Mouse (Mus musculus) intestine, embryonic 15.5 days (tissue): Measurements from ENCODE around the gene Ncmap. TPM values are rescaled to one million over a fixed set of nuclear protein-coding genes. Genes with fewer than 3 reads are reported as not detected.
"Not testable (repeated sequence)": the region's sequence is repeated elsewhere in the genome, so short reads cannot be mapped to it uniquely, and the experiment has no call there.

Source experiments
- ATAC-seq: fragments of 200-750 bp; cut with Nextera tagmentation; 2 replicates; pipeline ENCODE4 v1.8.0; 2017; ENCODE audit warnings: moderate TSS enrichment, moderate library complexity
- H3K27ac ChIP-seq: fragments of 300-500 bp; sonication (generic); 2 replicates; pipeline ENCODE4 v1.5.1; 2015; ENCODE audit warnings: mild to moderate bottlenecking, inconsistent platforms
- H3K27me3 ChIP-seq: fragments of 300-500 bp; sonication (generic); replicated peaks from 2 replicates; pipeline ENCODE4 v1.6.1; 2015; ENCODE audit warnings: inconsistent platforms
- H3K36me3 ChIP-seq: fragments of 300-500 bp; sonication (generic); 2 replicates; pipeline ENCODE4 v1.6.1; 2015; ENCODE audit warnings: inconsistent platforms
- H3K4me1 ChIP-seq: fragments of 300-500 bp; sonication (generic); replicated peaks from 2 replicates; pipeline ENCODE4 v1.6.1; 2015; ENCODE audit warnings: inconsistent platforms
- H3K4me2 ChIP-seq: fragments of 300-500 bp; sonication (generic); replicated peaks from 2 replicates; pipeline ENCODE4 v1.6.1; 2015; ENCODE audit warnings: mild to moderate bottlenecking, inconsistent platforms
- H3K4me3 ChIP-seq: fragments of 300-500 bp; sonication (generic); replicated peaks from 2 replicates; pipeline ENCODE4 v1.5.1; 2015; ENCODE audit warnings: inconsistent platforms
- H3K9ac ChIP-seq: fragments of 300-500 bp; sonication (generic); 2 replicates; pipeline ENCODE4 v1.6.1; 2015; ENCODE audit warnings: inconsistent platforms
- H3K9me3 ChIP-seq: fragments of 300-500 bp; sonication (generic); 2 replicates; pipeline ENCODE4 v1.6.1; 2016; ENCODE audit warnings: inconsistent platforms
- WGBS: fragments of 180-500 bp; shearing (Covaris S2); methylation state at CpG from one replicate; pipeline ENCODE4 v1.1.7; 2015; 5-methylcytosine and 5-hydroxymethylcytosine counted together
- polyA plus RNA-seq: library from polyadenylated mRNA; unstranded; fragments of >200 nt; fragmentation: Nextera tagmentation; extraction: Ambion mirVana; gene quantifications from 2 replicates; pipeline ENCODE4 v1.2.1, GENCODE M21; 2015

The Ncmap gene
- polyA plus RNA-seq, 1 experiment from 2014 or later: 7.4 TPM

GRCm38 (mm10) chr4:135361722-135362121, 36.3 kb downstream of the Ncmap start:
- no peaks in the 10 kb centered on the region for H3K36me3 ChIP-seq
- H3K27ac ChIP-seq: no peak overlapping the region
- no peak for ATAC-seq

GRCm38 (mm10) chr4:135358736-135359135, 39.3 kb downstream of the Ncmap start:
- Histone ChIP-seq H3K4me3 (no peak overlapping the region), H3K27me3 (no peaks in the 10 kb centered on the region), H3K4me2 (no peak overlapping the region), H3K9ac (no peak overlapping the region), H3K36me3 (no peaks in the 10 kb centered on the region), H3K27ac (no peak overlapping the region), H3K4me1 (peaks cover 12% of the 10 kb centered on the region; the same call in 1 of the 2 replicates), H3K9me3 (no peaks in the 10 kb centered on the region)
- no peak for ATAC-seq
- 1% methylated on average over 6 of the region's 6 CpGs for WGBS

More at GRCm38 (mm10) chr4:135361722-135362121, 36.3 kb downstream of the Ncmap start:
- Histone ChIP-seq H3K4me3 (no peak overlapping the region), H3K9ac (no peak overlapping the region), H3K4me2 (no peak overlapping the region), H3K27me3 (no peaks in the 10 kb centered on the region), H3K9me3 (no peaks in the 10 kb centered on the region), H3K4me1 (no peaks in the 10 kb centered on the region)
- 78% methylated on average over 12 of the region's 12 CpGs for WGBS

DNA sequence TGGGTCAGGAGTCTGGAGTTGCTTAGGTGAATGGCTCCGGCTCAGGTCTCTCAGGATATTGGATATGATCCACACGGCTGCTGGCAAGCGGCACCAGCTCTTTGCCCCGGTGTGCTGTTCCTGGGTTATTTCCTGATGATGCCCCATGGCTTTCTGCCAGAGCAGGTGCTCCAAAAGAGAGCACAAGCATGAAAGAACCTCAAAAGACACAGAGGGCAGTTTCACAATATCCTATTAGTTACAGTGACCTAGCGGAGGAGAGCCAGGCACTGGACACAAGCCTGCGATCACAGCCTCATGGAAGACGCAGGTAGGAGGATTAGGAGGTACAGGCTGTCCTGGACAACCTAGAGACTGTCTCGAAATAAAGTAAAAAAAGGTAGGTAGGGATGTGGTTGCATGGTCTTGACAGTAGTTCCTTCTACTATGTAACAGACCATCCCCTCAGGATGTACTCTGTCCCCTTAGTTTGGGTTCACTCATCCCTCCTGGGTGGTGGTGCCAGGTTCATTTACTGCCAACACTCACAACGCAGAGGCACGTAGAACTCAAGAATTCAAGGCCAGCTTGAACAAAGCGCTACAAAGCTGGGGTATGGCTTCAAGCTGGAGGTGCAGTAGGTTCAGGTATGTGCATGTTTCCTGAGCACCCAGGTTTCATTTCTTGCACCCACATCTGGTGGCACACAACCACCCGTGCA, 40.7 kb downstream of the Ncmap start:
- Histone ChIP-seq H3K27ac (no peak overlapping the region), H3K4me1 (peaks cover 12% of the 10 kb centered on the region; the same call in 1 of the 2 replicates), H3K9me3 (no peaks in the 10 kb centered on the region), H3K9ac (no peak overlapping the region), H3K36me3 (no peaks in the 10 kb centered on the region), H3K4me3 (no peak overlapping the region), H3K4me2 (no peak overlapping the region), H3K27me3 (no peaks in the 10 kb centered on the region)
- ATAC-seq: no peak
- WGBS: 84% methylated on average over 12 of the region's 12 CpGs

GRCm38 (mm10) chr4:135355886-135356550, 42.0 kb downstream of the Ncmap start:
- Histone ChIP-seq H3K9ac (no peak overlapping the region), H3K27me3 (no peaks in the 10 kb centered on the region), H3K4me3 (no peak overlapping the region), H3K4me2 (peak overlapping the region; percentile 19; the same call in 1 of the 2 replicates), H3K4me1 (peaks cover 20% of the 10 kb centered on the region), H3K36me3 (no peaks in the 10 kb centered on the region), H3K9me3 (no peaks in the 10 kb centered on the region), H3K27ac (0 out of 2 replicates have a peak overlapping the region, but pooled peaks have one; percentile 17)
- no peak for ATAC-seq
- 61% methylated on average over 9 of the region's 9 CpGs for WGBS

- not testable (repeated sequence) for H3K4me2 ChIP-seq, H3K9me3 ChIP-seq, H3K27me3 ChIP-seq, H3K4me3 ChIP-seq, H3K36me3 ChIP-seq, ATAC-seq, H3K9ac ChIP-seq
- Histone ChIP-seq H3K27ac (peak overlapping the region; percentile 99; the same call in 1 of the 2 replicates), H3K4me1 (peaks cover 20% of the 10 kb centered on the region)
Measured at GRCm38 (mm10) chr4:135354751-135355150, 43.3 kb downstream of the Ncmap start.

GRCm38 (mm10) chr4:135353794-135354450, 44.1 kb downstream of the Ncmap start:
- peak overlapping the region; percentile 99 for H3K27ac ChIP-seq
- H3K4me1 ChIP-seq: peaks cover 20% of the 10 kb centered on the region
- H3K36me3 ChIP-seq: 0 out of 2 replicates have a peak, but pooled peaks cover under 1% of the 10 kb centered on the region
- H3K9me3 ChIP-seq: no peaks in the 10 kb centered on the region
- H3K9ac ChIP-seq: peak overlapping the region; percentile 36
- peak overlapping the region; percentile 57 for H3K4me2 ChIP-seq
- 11% methylated on average over 12 of the region's 12 CpGs for WGBS
- ATAC-seq: no peak
- peak overlapping the region; percentile 90 for H3K4me3 ChIP-seq
- H3K27me3 ChIP-seq: no peaks in the 10 kb centered on the region

DNA sequence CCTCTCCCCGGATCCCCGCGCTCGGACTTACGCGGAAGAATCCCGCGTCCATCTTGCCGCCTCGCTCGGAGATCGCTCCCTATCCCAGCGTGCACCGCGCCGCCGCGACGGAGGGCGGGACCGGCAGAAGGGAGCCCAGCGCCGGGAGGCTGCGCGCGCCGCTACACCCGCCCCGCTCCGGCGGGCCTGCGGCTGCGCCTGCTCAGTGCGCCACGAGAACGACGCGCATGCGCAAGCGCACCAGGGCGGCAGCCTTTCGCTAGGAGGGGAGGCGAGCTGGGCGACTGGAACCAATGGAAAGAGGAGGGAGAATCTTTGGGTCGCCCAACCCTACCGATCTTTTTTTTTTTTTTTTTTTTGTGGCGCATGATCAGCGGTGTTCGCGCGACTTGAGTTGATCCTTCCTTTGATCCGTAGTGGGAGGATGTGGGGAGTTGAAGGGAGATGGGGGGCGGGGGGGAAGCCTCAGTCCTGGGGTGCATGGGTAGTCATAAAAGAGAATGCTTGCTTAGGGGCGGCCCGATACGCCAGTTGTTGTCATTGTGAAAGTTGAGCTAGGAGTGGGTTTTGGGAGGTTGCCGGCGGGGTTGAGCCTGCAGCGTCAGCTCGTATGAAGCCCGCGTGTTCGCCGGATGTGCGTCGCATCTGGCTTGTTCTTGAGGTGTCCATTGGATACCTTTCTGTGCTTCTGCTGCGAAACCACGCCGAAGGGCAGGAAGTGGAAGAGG, 44.8 kb downstream of the Ncmap start, which contains the start of gene Srrm1:
Gene Srrm1 (minus strand): TSS at position 256 of the 728 bp plus-strand sequence.
- peak within 1 kb of the TSS; percentile 64 for H3K4me2 ChIP-seq
- peak within 1 kb of the TSS; percentile 90 for H3K4me3 ChIP-seq
- peaks cover 20% of the 10 kb centered on the region for H3K4me1 ChIP-seq
- H3K27ac ChIP-seq: peak within 1 kb of the TSS; percentile 99
- H3K36me3 ChIP-seq: 0 out of 2 replicates have a peak, but pooled peaks cover 2% of the 10 kb centered on the region
- under 1% methylated on average over 69 of the region's 69 CpGs for WGBS
- no peaks in the 10 kb centered on the region for H3K9me3 ChIP-seq
- ATAC-seq: peak; percentile 94
- H3K27me3 ChIP-seq: no peaks in the 10 kb centered on the region
- peak within 1 kb of the TSS; percentile 97 for H3K9ac ChIP-seq

DNA sequence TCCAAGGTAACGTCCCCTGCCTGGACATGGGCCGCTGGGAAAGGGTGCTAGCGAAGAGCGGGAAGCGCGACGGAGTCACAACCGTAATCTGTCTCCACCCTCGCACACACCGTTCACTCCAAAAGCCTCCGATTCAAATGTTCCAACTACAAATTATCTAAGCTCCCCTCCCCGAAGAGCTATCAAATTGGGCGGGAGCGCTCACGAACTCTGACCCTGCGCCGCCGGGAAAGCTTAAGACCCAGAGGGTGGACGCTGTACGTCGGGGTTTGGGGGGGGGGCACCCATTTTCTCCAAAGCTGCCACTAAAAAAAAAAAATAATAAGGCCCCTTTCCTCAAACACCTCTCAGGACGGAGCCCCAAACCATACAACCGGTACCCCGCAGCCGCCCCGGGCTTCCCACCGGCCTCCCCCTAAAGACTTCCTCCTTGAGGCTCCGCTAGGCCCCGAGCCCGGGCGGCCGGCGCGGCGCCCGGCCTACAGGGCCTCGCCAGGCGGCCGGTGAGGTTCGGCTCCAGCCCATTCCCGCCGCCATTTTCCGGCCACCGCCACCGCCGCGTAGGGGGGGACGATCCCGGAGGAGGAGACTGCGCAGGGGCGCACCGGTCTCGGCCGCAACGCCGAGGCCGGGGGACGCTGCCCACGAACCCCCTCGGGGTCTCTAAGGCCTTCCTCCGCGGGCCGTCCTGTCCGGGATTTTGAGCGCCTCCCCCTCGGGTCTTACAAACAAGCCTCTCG, 45.5 kb downstream of the Ncmap start:
- WGBS: under 1% methylated on average over 65 of the region's 67 CpGs
- Histone ChIP-seq H3K4me2 (peak overlapping the region; percentile 64), H3K9ac (peak overlapping the region; percentile 97), H3K36me3 (0 out of 2 replicates have a peak, but pooled peaks cover 2% of the 10 kb centered on the region), H3K4me3 (peak overlapping the region; percentile 90), H3K9me3 (no peaks in the 10 kb centered on the region), H3K4me1 (peaks cover 20% of the 10 kb centered on the region), H3K27ac (peak overlapping the region; percentile 91), H3K27me3 (no peaks in the 10 kb centered on the region)
- peak; percentile 42 for ATAC-seq

- H3K9ac ChIP-seq: no peak overlapping the region
- H3K27ac ChIP-seq: no peak overlapping the region
- WGBS: 69% methylated on average over 14 of the region's 14 CpGs
- peaks cover 5% of the 10 kb centered on the region for H3K4me1 ChIP-seq
- ATAC-seq: peak; percentile 55
- H3K4me2 ChIP-seq: no peak overlapping the region
- no peaks in the 10 kb centered on the region for H3K9me3 ChIP-seq
- H3K4me3 ChIP-seq: no peak overlapping the region
- H3K36me3 ChIP-seq: peaks cover 58% of the 10 kb centered on the region
- no peaks in the 10 kb centered on the region for H3K27me3 ChIP-seq
Measured at GRCm38 (mm10) chr4:135337376-135337942, 60.6 kb downstream of the Ncmap start.

GRCm38 (mm10) chr4:135336023-135336357, 62.0 kb downstream of the Ncmap start:
- ATAC-seq: peak; percentile 60
- Histone ChIP-seq H3K9me3 (no peaks in the 10 kb centered on the region), H3K4me1 (peaks cover 5% of the 10 kb centered on the region), H3K9ac (no peak overlapping the region), H3K4me2 (peak overlapping the region; percentile 12), H3K36me3 (peaks cover 59% of the 10 kb centered on the region), H3K27ac (peak overlapping the region; percentile 10), H3K27me3 (no peaks in the 10 kb centered on the region), H3K4me3 (no peak overlapping the region)
- 77% methylated on average over 3 of the region's 3 CpGs for WGBS
